Mouse (Mus musculus) testis, adult 2 months (tissue): ENCODE results near the gene Asic2.

Experiments
- CTCF ChIP-seq: fragments of 200-500 bp; IDR thresholded peaks from 2 replicates; pipeline ENCODE4 v1.5.1; 2012; ENCODE audit warnings: low read depth, mild to moderate bottlenecking, inconsistent platforms, low read length, moderate library complexity; ENCODE audit not compliant: control insufficient read depth, insufficient read depth, insufficient replicate concordance
- POLR2A ChIP-seq: fragments of 200-500 bp; IDR thresholded peaks from 2 replicates; pipeline ENCODE4 v1.6.1; 2012; ENCODE audit warnings: low read depth, mild to moderate bottlenecking, inconsistent platforms, low read length, moderate library complexity; ENCODE audit not compliant: control insufficient read depth

- TF ChIP-seq CTCF (no peak), POLR2A (no peak)
Observed at GRCm38 (mm10) chr11:81385547-81385946, 582.7 kb downstream of the Asic2 start.
